1 mouse cellular context compared by ENCODE assay signal in genomic region chr11:116111067-116111466, GRCm38 (mm10).
TF ChIP-seq lines count a peak whose summit lies in the region.

No protein-coding gene starts in this region.

TF ChIP-seq in MEL, 35 proteins besides CTCF, POLR2A, EP300 and RAD21:
- no peak for TF ChIP-seq TBP (IDR thresholded peaks at IDR 0.05; ENCODE audit: low read depth, low read length)
- TF ChIP-seq GABPA (IDR thresholded peaks at IDR 0.05; ENCODE audit: low read depth, low read length): no peak
- no peak for TF ChIP-seq USF1 (IDR thresholded peaks at IDR 0.05; ENCODE audit: low read depth, low read length)
- no peak for TF ChIP-seq ZC3H11A (IDR thresholded peaks at IDR 0.05; ENCODE audit: low read depth, low read length)
- TF ChIP-seq ZNF384 (IDR thresholded peaks at IDR 0.05; ENCODE audit: low read depth, low read length): no peak
- TF ChIP-seq CHD1 (IDR thresholded peaks at IDR 0.05; ENCODE audit: low read depth, low read length): no peak
- TF ChIP-seq MAX (IDR thresholded peaks at IDR 0.05; ENCODE audit: low read length): no peak
- no peak for TF ChIP-seq TCF12 (IDR thresholded peaks at IDR 0.05; ENCODE audit: low read depth, low read length)
- no peak for TF ChIP-seq ETS1 (IDR thresholded peaks at IDR 0.05; ENCODE audit: low read depth, low read length)
- TF ChIP-seq RCOR1 (IDR thresholded peaks at IDR 0.05; ENCODE audit: low read depth, low read length): no peak
- TF ChIP-seq NRF1 (IDR thresholded peaks at IDR 0.05; ENCODE audit: insufficient read depth, low read depth, low read length, poor library complexity, severe bottlenecking): no peak
- no peak for TF ChIP-seq ZMIZ1 (IDR thresholded peaks at IDR 0.05; ENCODE audit: low read depth, low read length)
- no peak for TF ChIP-seq ZKSCAN1 (IDR thresholded peaks at IDR 0.05; ENCODE audit: low read depth, low read length)
- TF ChIP-seq E2F4 (IDR thresholded peaks at IDR 0.05; ENCODE audit: borderline replicate concordance, low read depth, low read length): no peak
- no peak for TF ChIP-seq POLR2AphosphoS5 (IDR thresholded peaks at IDR 0.05; ENCODE audit: borderline replicate concordance, low read depth, low read length)
- TF ChIP-seq HCFC1 (IDR thresholded peaks at IDR 0.05; ENCODE audit: low read depth, low read length): no peak
- no peak for TF ChIP-seq KAT2A (conservative IDR thresholded peaks at IDR 0.05; ENCODE audit: low read depth, low read length)
- no peak for TF ChIP-seq MEF2A (IDR thresholded peaks at IDR 0.05; ENCODE audit: extremely low read depth, insufficient replicate concordance, low read depth, low read length, poor library complexity, severe bottlenecking)
- TF ChIP-seq TAL1 (IDR thresholded peaks at IDR 0.05; ENCODE audit: low read length): no peak
